Mouse (Mus musculus) kidney, adult 9 months (tissue): ENCODE results near the gene Gm11037.
"Not testable (repeated sequence)": the region's sequence is repeated elsewhere in the genome, so short reads cannot be mapped to it uniquely, and the experiment has no call there.

ENCODE experiments used
- DNase-seq: peaks from one replicate; pipeline ENCODE4 v3.0.0; 2022

The Gm11037 gene

GRCm38 (mm10) chr2:131132930-131133547, at the start of gene Gm11037:
Gene Gm11037 (plus strand): TSS chr2:131133497.
- no peak for DNase-seq

DNA sequence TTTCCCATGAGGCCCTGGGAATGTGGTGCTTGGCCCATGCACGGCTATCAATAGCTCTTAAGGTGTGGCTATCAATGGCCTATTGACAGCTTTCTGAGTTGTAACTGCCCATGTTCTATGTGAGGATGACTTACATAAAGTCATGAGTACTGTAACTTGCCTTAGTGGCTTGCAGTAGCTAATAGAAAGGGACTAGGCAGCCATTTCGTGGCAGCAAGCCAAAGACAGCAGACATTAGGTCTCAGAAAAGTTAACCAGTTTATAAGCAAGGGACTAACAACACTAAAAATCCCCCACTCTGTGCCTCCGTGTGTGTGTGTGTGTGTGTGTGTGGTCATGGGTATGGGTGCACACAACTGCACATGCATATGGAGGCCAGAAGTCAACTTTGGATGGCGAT, 49.1 kb upstream of the Gm11037 start:
- DNase-seq, result no peak

- DNase-seq, result no peak
Measured at GRCm38 (mm10) chr2:131086667-131087390, 46.5 kb upstream of the Gm11037 start, which contains the start of gene Siglec1. Gene Siglec1 (minus strand): TSS chr2:131086765.

GRCm38 (mm10) chr2:131088581-131088980, 44.7 kb upstream of the Gm11037 start:
- no peak for DNase-seq

DNA sequence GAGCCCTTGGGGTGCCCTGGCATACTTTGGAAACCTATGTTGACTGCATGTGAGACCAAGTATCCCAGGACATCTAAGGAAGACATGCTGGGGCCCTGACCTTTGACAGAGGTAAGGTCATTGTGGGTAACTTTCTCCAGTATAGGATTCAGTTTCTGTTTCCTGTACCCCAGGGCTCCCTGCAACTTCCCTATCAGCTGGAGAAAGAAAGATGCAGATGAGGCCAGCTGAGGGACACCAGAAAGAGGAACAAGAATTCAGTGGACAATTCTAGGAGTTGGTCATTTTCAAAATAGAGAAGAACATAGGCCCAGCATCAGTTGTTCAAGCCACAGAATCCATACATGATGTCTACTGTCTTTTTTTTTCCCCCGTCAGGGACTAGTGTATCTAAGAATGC, 43.7 kb upstream of the Gm11037 start:
- DNase-seq, result no peak

GRCm38 (mm10) chr2:131090852-131091251, 42.4 kb upstream of the Gm11037 start:
- DNase-seq, result peak; percentile 24

DNA sequence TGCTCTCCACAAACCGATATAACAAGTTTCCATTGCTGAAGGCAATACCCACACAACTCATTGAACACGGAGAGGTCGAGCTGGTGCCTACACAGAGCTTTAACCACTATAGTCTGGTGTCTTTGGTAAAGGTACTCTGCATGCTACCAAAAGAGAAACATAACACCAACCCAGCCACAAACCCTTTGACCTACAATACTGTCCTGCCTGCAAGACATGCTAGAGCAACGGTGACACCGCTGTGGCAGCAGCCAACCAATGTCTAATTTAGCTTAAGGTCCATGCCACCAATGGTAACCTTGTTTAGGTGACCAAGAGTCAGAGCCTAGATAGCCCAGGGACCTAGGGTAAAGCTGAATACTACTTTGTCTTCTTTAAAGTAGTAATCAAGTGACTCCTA, 39.7 kb upstream of the Gm11037 start:
- no peak for DNase-seq

GRCm38 (mm10) chr2:131094823-131095222, 38.5 kb upstream of the Gm11037 start:
- peak; percentile 84 for DNase-seq

DNA sequence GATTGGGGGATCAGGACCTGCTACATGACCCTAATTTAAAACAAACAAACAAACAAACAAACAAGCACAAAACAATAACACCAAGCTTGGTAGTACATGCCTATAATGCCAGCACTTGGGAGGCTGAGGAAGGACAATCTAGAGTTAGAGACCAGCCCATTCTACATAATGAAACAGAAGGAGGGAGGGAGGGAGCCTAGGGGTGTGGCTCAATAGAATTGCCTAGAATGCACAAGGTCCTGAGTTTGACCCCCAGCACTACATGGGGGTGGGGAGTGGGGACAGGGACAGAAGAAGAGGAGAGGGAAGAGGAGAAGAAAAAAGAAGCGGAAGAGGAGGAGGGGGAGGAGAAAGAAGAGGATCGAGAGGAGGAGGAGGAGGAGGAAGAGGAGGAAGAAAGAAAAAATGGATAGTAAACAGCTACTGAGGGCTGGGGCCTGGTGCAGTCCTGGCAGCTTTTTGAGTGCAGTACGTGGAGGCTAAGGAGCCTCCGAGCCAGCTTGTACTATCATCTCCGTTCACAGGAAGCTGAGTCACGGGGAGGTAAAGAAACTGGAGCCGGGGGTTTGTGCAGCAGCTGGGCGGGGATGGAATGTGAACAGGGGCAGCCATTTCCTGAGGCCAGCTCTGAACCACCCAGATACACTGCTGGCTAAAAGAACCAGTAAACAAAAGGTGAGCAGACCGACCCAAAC, 37.0 kb upstream of the Gm11037 start:
- peak; percentile 59 for DNase-seq

- no peak for DNase-seq
Measured at GRCm38 (mm10) chr2:131097087-131097486, 36.2 kb upstream of the Gm11037 start.

- no peak for DNase-seq
Measured at GRCm38 (mm10) chr2:131101530-131101929, 31.8 kb upstream of the Gm11037 start.

DNA sequence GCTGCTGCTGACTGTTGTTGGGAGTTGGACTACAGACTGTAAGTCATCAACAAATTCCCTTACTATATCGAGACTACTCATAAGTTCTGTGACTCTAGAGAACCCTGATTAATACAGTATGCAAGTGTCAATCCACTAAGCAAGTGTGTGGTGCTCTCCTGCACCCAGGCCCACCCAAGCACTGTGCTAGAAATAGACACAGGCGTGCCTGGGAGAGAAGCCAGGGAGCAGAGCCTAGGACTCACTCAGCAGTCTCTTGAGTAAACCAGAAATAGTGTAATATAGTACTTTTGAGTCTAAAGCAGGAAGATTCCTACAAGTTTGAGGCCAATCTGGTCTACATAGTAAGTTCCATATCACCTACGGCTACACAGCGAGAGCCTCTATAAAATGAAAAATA, 29.3 kb upstream of the Gm11037 start:
- no peak for DNase-seq

DNA sequence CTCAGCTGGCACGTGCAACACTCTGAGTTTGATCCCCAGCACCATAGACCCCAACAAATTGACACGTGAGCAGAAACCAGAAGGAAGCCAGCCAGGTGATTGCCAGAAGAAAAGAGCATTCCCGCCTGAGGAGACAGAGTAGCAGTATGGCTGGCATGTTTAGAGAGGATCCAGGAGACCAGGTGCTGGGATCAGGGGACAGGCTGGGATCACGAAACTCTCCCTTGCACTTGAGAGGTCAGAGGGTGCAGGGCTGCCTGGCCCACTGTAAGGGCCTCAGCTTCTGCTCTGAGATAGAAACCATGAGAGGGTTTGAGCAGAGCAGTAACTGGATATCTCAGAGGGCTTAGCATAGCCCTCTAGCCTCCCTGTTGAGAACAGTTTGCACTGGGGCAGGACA, 28.2 kb upstream of the Gm11037 start:
- not testable (repeated sequence) for DNase-seq

GRCm38 (mm10) chr2:131105989-131106388, 27.3 kb upstream of the Gm11037 start:
- no peak for DNase-seq

DNA sequence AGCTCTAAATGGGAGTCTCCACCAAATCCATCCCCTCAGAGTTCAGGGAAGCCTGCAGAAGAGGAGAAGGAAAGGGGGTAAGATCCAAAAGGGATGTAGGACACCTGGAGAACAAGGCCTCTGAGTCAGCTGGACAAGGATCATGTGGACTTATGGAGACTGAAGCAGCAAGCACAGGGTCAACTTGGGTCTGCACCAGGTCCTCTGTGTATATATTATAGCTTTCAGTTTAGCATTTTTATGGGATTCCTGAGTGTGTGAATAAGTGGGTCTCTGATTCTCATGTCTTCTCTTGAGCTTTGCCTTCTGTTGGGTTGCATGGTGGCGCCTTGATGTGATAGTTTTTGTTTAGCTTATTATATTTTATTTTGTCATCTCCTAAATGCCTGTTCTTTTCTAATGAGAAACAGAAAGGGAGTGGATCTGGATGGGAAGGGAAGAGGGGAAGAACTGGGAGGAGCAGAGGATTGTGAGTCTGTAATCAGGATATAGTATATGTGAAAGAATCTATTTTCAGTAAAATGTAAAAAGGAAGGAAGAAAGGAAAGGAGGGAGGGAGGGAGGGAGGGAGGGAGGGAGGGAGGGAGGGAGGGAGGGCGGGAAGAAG, 14.2 kb upstream of the Gm11037 start:
- no peak for DNase-seq

- DNase-seq, result peak; percentile 43
Measured at GRCm38 (mm10) chr2:131124166-131124565, 9.1 kb upstream of the Gm11037 start.

DNA sequence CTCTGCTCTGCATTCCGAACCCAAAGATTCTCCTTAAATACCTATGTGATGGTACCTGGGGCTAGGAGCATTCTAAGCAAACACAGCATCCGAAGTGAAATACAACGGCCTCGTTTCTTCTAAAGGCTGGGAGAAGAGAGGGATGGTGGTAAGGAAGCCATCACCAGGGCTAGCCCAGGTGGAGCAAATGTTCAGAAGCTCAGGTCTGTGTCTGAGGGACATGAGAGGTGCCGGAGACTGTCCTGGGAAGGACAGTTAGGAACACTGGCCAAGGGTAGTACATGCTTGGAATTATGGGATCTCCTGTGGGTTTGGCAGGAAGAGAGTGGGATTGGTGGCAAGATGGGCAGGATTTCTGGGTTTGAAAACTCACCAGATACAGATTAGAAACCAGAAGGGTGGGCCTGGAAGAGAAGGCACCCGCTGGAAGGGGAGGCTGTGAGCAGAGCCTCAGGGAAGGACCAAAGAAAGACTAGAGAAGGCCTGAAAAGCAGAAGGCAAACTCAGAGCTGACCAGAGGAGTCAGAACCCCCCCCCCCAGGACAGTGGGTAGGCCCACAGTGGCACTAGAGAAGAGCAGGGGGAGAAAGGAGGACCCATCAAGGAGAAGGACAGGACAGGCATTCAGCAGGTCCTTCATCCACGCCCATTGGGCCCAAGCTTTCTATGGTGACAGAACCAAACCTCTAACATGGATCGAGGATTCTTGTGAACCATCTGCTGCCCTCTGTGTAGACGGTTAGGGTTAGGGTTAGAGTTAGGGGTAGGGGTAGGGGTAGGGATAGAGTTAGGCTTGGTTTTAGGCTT, 7.9 kb upstream of the Gm11037 start:
- no peak for DNase-seq

DNA sequence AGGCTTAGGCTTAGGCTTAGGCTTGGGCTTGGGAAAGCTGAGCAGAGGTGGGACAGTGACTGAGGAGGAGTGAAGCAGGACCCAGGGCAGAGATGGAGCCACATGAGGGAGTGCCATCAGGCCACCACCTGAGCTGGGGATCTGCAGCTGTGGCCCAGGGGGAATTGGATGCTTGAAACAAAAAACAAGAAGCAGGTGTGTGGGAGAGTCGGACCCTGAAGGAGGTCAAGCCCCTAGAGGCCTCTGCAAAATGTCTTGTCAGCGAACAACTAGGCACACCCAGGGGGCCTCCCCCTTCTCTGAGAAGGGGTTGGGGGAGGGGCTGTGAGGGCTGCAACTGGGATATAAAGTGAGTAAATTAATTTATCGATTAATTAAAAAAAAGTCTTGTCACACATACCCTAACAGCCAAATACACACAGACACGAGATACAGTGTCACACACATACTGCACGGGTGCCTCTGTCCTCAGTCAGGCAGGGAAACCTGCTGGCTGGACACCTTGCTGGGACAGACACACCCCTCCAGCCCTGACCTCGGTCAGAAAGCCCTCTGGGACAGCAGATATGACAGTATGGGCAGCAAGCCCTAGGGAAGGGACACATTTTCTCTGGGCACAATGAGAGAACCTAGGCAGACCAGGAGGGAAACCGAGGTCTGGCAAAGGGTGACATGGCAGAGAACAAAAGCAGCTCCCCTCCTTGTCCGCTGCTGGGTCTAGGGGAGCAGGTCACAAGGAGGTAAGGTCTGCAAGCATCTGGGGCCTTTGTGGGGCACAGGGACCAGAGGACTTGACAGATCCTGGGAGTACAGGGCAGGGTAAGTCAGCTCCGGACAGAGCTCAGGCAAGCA, 7.1 kb upstream of the Gm11037 start:
- DNase-seq, result no peak

- DNase-seq, result peak; percentile 31
Measured at GRCm38 (mm10) chr2:131127161-131127730, 6.1 kb upstream of the Gm11037 start, which contains the start of gene Hspa12b. Gene Hspa12b (plus strand): TSS chr2:131127280.

- no peak for DNase-seq
Measured at GRCm38 (mm10) chr2:131128211-131128610, 5.1 kb upstream of the Gm11037 start.

DNA sequence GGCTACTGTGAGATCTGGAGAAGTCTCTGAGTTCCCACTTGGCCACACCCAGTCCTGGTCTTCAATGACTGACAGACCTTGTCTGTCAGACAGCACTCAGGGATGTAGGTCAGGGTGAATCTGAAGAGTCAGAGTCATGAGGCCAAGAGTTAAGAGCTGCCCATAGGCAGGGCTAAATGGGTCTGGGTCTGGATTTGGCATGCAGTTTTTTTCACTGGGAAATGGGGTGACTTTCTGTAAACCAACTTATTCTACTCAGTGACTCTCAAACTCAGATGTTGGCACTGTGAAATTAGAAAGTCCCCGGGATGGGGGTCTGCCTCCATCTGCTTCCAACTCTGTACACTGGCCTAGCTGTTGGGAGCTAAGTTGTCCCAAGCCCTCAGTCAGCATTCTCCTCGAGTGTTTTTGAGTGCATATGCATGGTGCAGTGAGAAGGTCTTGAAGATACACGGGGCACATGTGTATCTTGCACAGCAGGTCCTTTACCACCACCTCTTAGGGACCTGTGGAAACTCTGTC, 4.6 kb upstream of the Gm11037 start:
- DNase-seq, result no peak
